Mouse (Mus musculus) heart, postnatal 0 days (tissue): Measurements from ENCODE around the gene Rictor. TPM values are rescaled to one million over a fixed set of nuclear protein-coding genes. Genes with fewer than 3 reads are reported as not detected.

Experiments used
- ATAC-seq: fragments of 200-750 bp; cut with Nextera tagmentation; 2 replicates; pipeline ENCODE4 v1.8.0; 2017; ENCODE audit warnings: low read depth, moderate number of reproducible peaks, moderate library complexity; ENCODE audit not compliant: insufficient read depth
- DNase-seq: peaks from one replicate; pipeline ENCODE4 v3.0.0-alpha.2; 2016; ENCODE audit warnings: low spot score
- H3K27ac ChIP-seq: fragments of 300-500 bp; sonication (generic); 2 replicates; pipeline ENCODE4 v1.5.1; 2014; ENCODE audit warnings: low read depth, mild to moderate bottlenecking
- H3K27me3 ChIP-seq: fragments of 300-500 bp; sonication (generic); 2 replicates; pipeline ENCODE4 v1.6.1; 2014; ENCODE audit warnings: low read length, mixed read lengths; ENCODE audit not compliant: control insufficient read depth, insufficient read depth
- H3K36me3 ChIP-seq: fragments of 300-500 bp; sonication (generic); replicated peaks from 2 replicates; pipeline ENCODE4 v1.6.1; 2014; ENCODE audit warnings: low read length, mixed read lengths; ENCODE audit not compliant: control insufficient read depth, insufficient read depth
- H3K4me1 ChIP-seq: fragments of 300-500 bp; sonication (generic); 2 replicates; pipeline ENCODE4 v1.6.1; 2014; ENCODE audit warnings: antibody characterized with exemption; ENCODE audit not compliant: control insufficient read depth, insufficient read depth
- H3K4me2 ChIP-seq: fragments of 300-500 bp; sonication (generic); 2 replicates; pipeline ENCODE4 v1.6.1; 2014; ENCODE audit warnings: low read depth, mild to moderate bottlenecking, low read length, moderate library complexity
- H3K4me3 ChIP-seq: fragments of 300-500 bp; sonication (generic); 2 replicates; pipeline ENCODE4 v1.5.1; 2014; ENCODE audit warnings: low read depth, low read length
- H3K9ac ChIP-seq: fragments of 300-500 bp; sonication (generic); replicated peaks from 2 replicates; pipeline ENCODE4 v1.6.1; 2014; ENCODE audit warnings: low read depth, low read length, mixed read lengths
- H3K9me3 ChIP-seq: fragments of 300-500 bp; sonication (generic); replicated peaks from 2 replicates; pipeline ENCODE4 v1.6.1; 2016; ENCODE audit warnings: low read length; ENCODE audit not compliant: control insufficient read depth
- CTCF ChIP-seq: IDR thresholded peaks from 2 replicates; pipeline ENCODE4 v1.5.1; 2016; ENCODE audit warnings: antibody characterized with exemption, control low read depth, low read depth
- EP300 ChIP-seq: IDR thresholded peaks from 2 replicates; pipeline ENCODE4 v1.6.1; 2016; ENCODE audit warnings: antibody characterized with exemption, low read depth
- WGBS: fragments of 180-500 bp; shearing (Covaris S2); extraction: QIAGEN DNeasy Blood & Tissue Kit; methylation state at CpG from one replicate; pipeline ENCODE4 v1.1.7; 2014; 5-methylcytosine and 5-hydroxymethylcytosine counted together
- polyA plus RNA-seq: library from polyadenylated mRNA; unstranded; fragments of >200 nt; fragmentation: Nextera tagmentation; extraction: Ambion mirVana; gene quantifications from 2 replicates; pipeline ENCODE4 v1.2.1, GENCODE M21; 2015
- total RNA-seq: library from RNA; depleted of rRNA; stranded (reverse); fragments of >200 nt; gene quantifications from 2 replicates; pipeline ENCODE4 v1.2.3, GENCODE M21; 2014; ENCODE audit warnings: low replicate concordance

Gene Rictor
- total and polyA plus RNA-seq, 2 experiments from 2014 or later, result 17.5 to 23.2 TPM

GRCm38 (mm10) chr15:6678479-6678878, 29.7 kb upstream of the Rictor start:
- WGBS, result 81% methylated on average over 2 of the region's 2 CpGs
- Histone ChIP-seq H3K36me3 (no peaks in the 10 kb centered on the region), H3K4me2 (no peak overlapping the region), H3K4me1 (no peaks in the 10 kb centered on the region), H3K9me3 (no peaks in the 10 kb centered on the region), H3K9ac (no peak overlapping the region), H3K27ac (no peak overlapping the region), H3K27me3 (no peaks in the 10 kb centered on the region), H3K4me3 (no peak overlapping the region)
- TF ChIP-seq EP300, result no peak
- no peak for TF ChIP-seq CTCF
- ATAC-seq (no peak), DNase-seq (no peak)

GRCm38 (mm10) chr15:6702164-6702563, 6.0 kb upstream of the Rictor start:
- TF ChIP-seq CTCF, result peak; percentile 29; the same call in 1 of the 2 replicates
- TF ChIP-seq EP300, result no peak
- no peaks in the 10 kb centered on the region for H3K36me3 ChIP-seq

GRCm38 (mm10) chr15:6705351-6705901, 2.8 kb upstream of the Rictor start:
- H3K9ac ChIP-seq, result no peak overlapping the region
- no peaks in the 10 kb centered on the region for H3K9me3 ChIP-seq
- WGBS, result 44% methylated on average over 7 of the region's 7 CpGs
- ATAC-seq, result no peak
- no peak overlapping the region for H3K4me3 ChIP-seq
- no peaks in the 10 kb centered on the region for H3K36me3 ChIP-seq
- H3K27me3 ChIP-seq, result no peaks in the 10 kb centered on the region
- DNase-seq, result no peak
- no peak overlapping the region for H3K4me2 ChIP-seq
- no peak overlapping the region for H3K27ac ChIP-seq
- TF ChIP-seq CTCF (no peak), EP300 (no peak)
- H3K4me1 ChIP-seq, result peaks cover 12% of the 10 kb centered on the region

More at GRCm38 (mm10) chr15:6702164-6702563, 6.0 kb upstream of the Rictor start:
- H3K4me3 ChIP-seq, result no peak overlapping the region
- H3K27ac ChIP-seq, result no peak overlapping the region
- H3K4me1 ChIP-seq, result no peaks in the 10 kb centered on the region
- H3K9ac ChIP-seq, result no peak overlapping the region
- no peaks in the 10 kb centered on the region for H3K9me3 ChIP-seq
- DNase-seq (no peak), ATAC-seq (no peak)
- H3K27me3 ChIP-seq, result no peaks in the 10 kb centered on the region
- 70% methylated on average over 2 of the region's 2 CpGs for WGBS
- no peak overlapping the region for H3K4me2 ChIP-seq

GRCm38 (mm10) chr15:6707551-6707935, 636 bp upstream of the Rictor start:
- WGBS, result under 1% methylated on average over 43 of the region's 43 CpGs
- no peak for TF ChIP-seq EP300
- no peak for TF ChIP-seq CTCF
- DNase-seq, result peak; percentile 61

GRCm38 (mm10) chr15:6708526-6709441, 605 bp downstream of the Rictor start:
- ATAC-seq (peak; percentile 56), DNase-seq (no peak)
- no peaks in the 10 kb centered on the region for H3K9me3 ChIP-seq
- WGBS, result under 1% methylated on average over 74 of the region's 89 CpGs
- H3K4me3 ChIP-seq, result peak overlapping the region; percentile 95
- peak overlapping the region; percentile 98 for H3K4me2 ChIP-seq
- H3K27ac ChIP-seq, result peak overlapping the region; percentile 98
- no peaks in the 10 kb centered on the region for H3K27me3 ChIP-seq
- TF ChIP-seq CTCF (no peak), EP300 (no peak)
- H3K4me1 ChIP-seq, result peaks cover 21% of the 10 kb centered on the region
- H3K9ac ChIP-seq, result peak overlapping the region; percentile 99
- no peaks in the 10 kb centered on the region for H3K36me3 ChIP-seq

More at GRCm38 (mm10) chr15:6707551-6707935, 636 bp upstream of the Rictor start:
- peak overlapping the region; percentile 99 for H3K9ac ChIP-seq
- H3K36me3 ChIP-seq, result no peaks in the 10 kb centered on the region
- ATAC-seq, result peak; percentile 54
- peak overlapping the region; percentile 98 for H3K4me2 ChIP-seq
- peak overlapping the region; percentile 95 for H3K4me3 ChIP-seq
- peak overlapping the region; percentile 98 for H3K27ac ChIP-seq
- H3K27me3 ChIP-seq, result no peaks in the 10 kb centered on the region
- H3K4me1 ChIP-seq, result peaks cover 12% of the 10 kb centered on the region
- H3K9me3 ChIP-seq, result no peaks in the 10 kb centered on the region
